Mouse (Mus musculus): ENCODE measurements around the gene Rnf216. TPM values are rescaled to one million over a fixed set of nuclear protein-coding genes. Genes with fewer than 3 reads are reported as not detected.

The Rnf216 gene
- 17.5 and 28.5 TPM in 2 replicates for polyA plus RNA-seq (2011; ENCODE audit: insufficient read depth, insufficient read length, low replicate concordance, missing spikeins)

GRCm38 (mm10) chr5:143112281-143113246 lies at the start of gene Rnf216:
Gene Rnf216, minus strand, starts transcription at chr5:143112994.
- Histone ChIP-seq H3K4me3 (replicated peaks; ENCODE audit: control insufficient read depth, low read depth, low read length) (peak within 1 kb of the TSS; percentile 79), H3K4me1 (ENCODE audit: control insufficient read depth, insufficient read depth, low read length) (no peaks in the 10 kb centered on the region; the same call in 1 of the 2 replicates), H3K27ac (ENCODE audit: control insufficient read depth, insufficient read depth, low read depth, low read length, poor library complexity) (peak within 1 kb of the TSS; percentile 97)
- TF ChIP-seq CTCF (IDR thresholded peaks at IDR 0.05; ENCODE audit: control insufficient read depth, insufficient read depth, low read length) (peak; percentile 83), POLR2A (IDR thresholded peaks at IDR 0.05; ENCODE audit: borderline replicate concordance, control insufficient read depth, low read depth, low read length) (peak; percentile 80; the same call in 1 of the 2 replicates)
- under 1% methylated on average over 108 of the region's 110 CpGs for WGBS

- TF ChIP-seq POLR2A (IDR thresholded peaks at IDR 0.05; ENCODE audit: borderline replicate concordance, control insufficient read depth, low read depth, low read length) (no peak), CTCF (IDR thresholded peaks at IDR 0.05; ENCODE audit: control insufficient read depth, insufficient read depth, low read length) (no peak)
- Histone ChIP-seq H3K4me3 (replicated peaks; ENCODE audit: control insufficient read depth, low read depth, low read length) (no peak overlapping the region), H3K4me1 (ENCODE audit: control insufficient read depth, insufficient read depth, low read length) (no peaks in the 10 kb centered on the region), H3K27ac (ENCODE audit: control insufficient read depth, insufficient read depth, low read depth, low read length, poor library complexity) (no peak overlapping the region)
- 73% methylated on average over 3 of the region's 3 CpGs for WGBS
Observed at GRCm38 (mm10) chr5:143155534-143155933, 42.7 kb upstream of the Rnf216 start.

- 86% methylated on average over 10 of the region's 10 CpGs for WGBS
- no peak overlapping the region for H3K4me3 ChIP-seq (replicated peaks; ENCODE audit: control insufficient read depth, low read depth, low read length)
Observed at GRCm38 (mm10) chr5:143153756-143154155, 41.0 kb upstream of the Rnf216 start.

GRCm38 (mm10) chr5:143150044-143150443 lies 37.2 kb upstream of the Rnf216 start:
- WGBS: 86% methylated on average over 2 of the region's 2 CpGs
- no peaks in the 10 kb centered on the region for H3K4me1 ChIP-seq (ENCODE audit: control insufficient read depth, insufficient read depth, low read length)
- no peak overlapping the region for H3K4me3 ChIP-seq (replicated peaks; ENCODE audit: control insufficient read depth, low read depth, low read length)
- no peak for TF ChIP-seq POLR2A (IDR thresholded peaks at IDR 0.05; ENCODE audit: borderline replicate concordance, control insufficient read depth, low read depth, low read length)
- TF ChIP-seq CTCF (IDR thresholded peaks at IDR 0.05; ENCODE audit: control insufficient read depth, insufficient read depth, low read length): no peak
- H3K27ac ChIP-seq (ENCODE audit: control insufficient read depth, insufficient read depth, low read depth, low read length, poor library complexity): no peak overlapping the region

More at GRCm38 (mm10) chr5:143153756-143154155, 41.0 kb upstream of the Rnf216 start:
- H3K4me1 ChIP-seq (ENCODE audit: control insufficient read depth, insufficient read depth, low read length): no peaks in the 10 kb centered on the region
- H3K27ac ChIP-seq (ENCODE audit: control insufficient read depth, insufficient read depth, low read depth, low read length, poor library complexity): no peak overlapping the region
- no peak for TF ChIP-seq POLR2A (IDR thresholded peaks at IDR 0.05; ENCODE audit: borderline replicate concordance, control insufficient read depth, low read depth, low read length)
- no peak for TF ChIP-seq CTCF (IDR thresholded peaks at IDR 0.05; ENCODE audit: control insufficient read depth, insufficient read depth, low read length)

GRCm38 (mm10) chr5:143149536-143149935 lies 36.7 kb upstream of the Rnf216 start:
- no peaks in the 10 kb centered on the region for H3K4me1 ChIP-seq (ENCODE audit: control insufficient read depth, insufficient read depth, low read length)
- 88% methylated on average over 2 of the region's 2 CpGs for WGBS
- TF ChIP-seq POLR2A (IDR thresholded peaks at IDR 0.05; ENCODE audit: borderline replicate concordance, control insufficient read depth, low read depth, low read length) (no peak), CTCF (IDR thresholded peaks at IDR 0.05; ENCODE audit: control insufficient read depth, insufficient read depth, low read length) (no peak)
- H3K4me3 ChIP-seq (replicated peaks; ENCODE audit: control insufficient read depth, low read depth, low read length): no peak overlapping the region
- no peak overlapping the region for H3K27ac ChIP-seq (ENCODE audit: control insufficient read depth, insufficient read depth, low read depth, low read length, poor library complexity)

GRCm38 (mm10) chr5:143148661-143149060 lies 35.9 kb upstream of the Rnf216 start:
- Histone ChIP-seq H3K4me1 (ENCODE audit: control insufficient read depth, insufficient read depth, low read length) (no peaks in the 10 kb centered on the region), H3K4me3 (replicated peaks; ENCODE audit: control insufficient read depth, low read depth, low read length) (no peak overlapping the region), H3K27ac (ENCODE audit: control insufficient read depth, insufficient read depth, low read depth, low read length, poor library complexity) (no peak overlapping the region)
- 70% methylated on average over 5 of the region's 5 CpGs for WGBS
- TF ChIP-seq CTCF (IDR thresholded peaks at IDR 0.05; ENCODE audit: control insufficient read depth, insufficient read depth, low read length): no peak
- no peak for TF ChIP-seq POLR2A (IDR thresholded peaks at IDR 0.05; ENCODE audit: borderline replicate concordance, control insufficient read depth, low read depth, low read length)

- no peak within 1 kb of the TSS for H3K27ac ChIP-seq (ENCODE audit: control insufficient read depth, insufficient read depth, low read depth, low read length, poor library complexity)
- H3K4me3 ChIP-seq (replicated peaks; ENCODE audit: control insufficient read depth, low read depth, low read length): no peak within 1 kb of the TSS
- no peaks in the 10 kb centered on the region for H3K4me1 ChIP-seq (ENCODE audit: control insufficient read depth, insufficient read depth, low read length)
- TF ChIP-seq CTCF (IDR thresholded peaks at IDR 0.05; ENCODE audit: control insufficient read depth, insufficient read depth, low read length) (no peak), POLR2A (IDR thresholded peaks at IDR 0.05; ENCODE audit: borderline replicate concordance, control insufficient read depth, low read depth, low read length) (no peak)
- 77% methylated on average over 3 of the region's 3 CpGs for WGBS
Observed at GRCm38 (mm10) chr5:143147481-143147880, 34.7 kb upstream of the Rnf216 start, which contains the start of gene Olfr718-ps1. Gene Olfr718-ps1, minus strand, starts transcription at chr5:143147581.

- no peak for TF ChIP-seq CTCF (IDR thresholded peaks at IDR 0.05; ENCODE audit: control insufficient read depth, insufficient read depth, low read length)
- TF ChIP-seq POLR2A (IDR thresholded peaks at IDR 0.05; ENCODE audit: borderline replicate concordance, control insufficient read depth, low read depth, low read length): no peak
- no peak overlapping the region for H3K4me3 ChIP-seq (replicated peaks; ENCODE audit: control insufficient read depth, low read depth, low read length)
- H3K4me1 ChIP-seq (ENCODE audit: control insufficient read depth, insufficient read depth, low read length): no peaks in the 10 kb centered on the region
- WGBS: 80% methylated on average over 13 of the region's 13 CpGs
- H3K27ac ChIP-seq (ENCODE audit: control insufficient read depth, insufficient read depth, low read depth, low read length, poor library complexity): no peak overlapping the region
Observed at GRCm38 (mm10) chr5:143137580-143137979, 24.8 kb upstream of the Rnf216 start.
